Mouse (Mus musculus): Measurements from ENCODE around the gene Hoxa9.

The Hoxa9 gene

GRCm38 (mm10) chr6:52262463-52263320 lies 31.8 kb upstream of the Hoxa9 start:
- intact Hi-C loops (cut with DNase I): loop anchor here (5.0 kb wide), 1 partner anchor 45 kb away; no protein-coding TSS in a partner anchor

GRCm38 (mm10) chr6:52261751-52262462 lies 31.0 kb upstream of the Hoxa9 start:
- intact Hi-C loops (cut with DNase I): loop anchor here (5.0 kb wide), 1 partner anchor 45 kb away; no protein-coding TSS in a partner anchor

DNA sequence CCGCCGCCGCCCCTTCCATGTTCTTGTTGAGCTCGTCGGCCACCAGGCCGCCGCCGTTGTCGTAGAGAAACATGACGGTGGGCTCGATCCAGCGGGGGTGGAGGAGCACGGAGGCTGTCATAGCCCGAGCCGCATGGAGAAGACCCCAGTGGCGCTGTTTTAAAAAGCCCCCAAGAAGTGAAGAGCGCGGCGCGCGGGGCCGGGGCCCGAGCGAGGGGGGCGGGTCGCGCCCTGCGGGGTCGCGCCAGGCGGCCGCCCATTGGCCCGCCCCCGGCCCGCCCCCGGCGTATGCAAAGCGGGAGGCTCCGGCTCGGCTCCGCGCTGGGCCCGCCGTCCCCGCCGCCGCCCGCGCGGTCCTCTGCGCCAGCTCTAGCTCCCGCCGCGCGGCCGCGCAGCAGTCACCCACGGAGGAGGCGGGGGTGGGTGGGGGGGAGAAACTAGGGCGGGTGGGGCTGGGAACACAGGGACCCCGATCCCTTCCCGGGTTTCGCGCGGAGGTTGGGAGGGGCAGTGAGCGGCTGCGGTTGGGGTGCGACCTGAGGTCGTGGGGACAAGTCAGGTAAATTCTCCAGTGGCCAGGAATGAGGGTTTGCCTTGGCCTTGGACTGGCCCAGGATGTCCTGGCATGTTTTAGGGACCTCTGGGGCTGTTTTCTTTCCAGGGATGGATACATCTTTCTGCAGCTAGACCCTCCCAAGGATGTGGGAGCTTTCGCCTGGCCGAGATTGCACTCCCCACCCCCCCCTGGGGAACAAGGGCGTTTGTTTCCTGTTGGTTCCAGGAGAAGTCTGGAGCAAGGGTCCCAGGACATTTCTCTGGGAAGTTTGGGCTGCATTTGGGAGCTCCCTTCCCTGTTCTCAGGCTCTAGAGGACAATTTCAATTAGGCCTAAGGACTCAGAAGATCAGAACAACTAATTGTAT lies 30.0 kb upstream of the Hoxa9 start, which contains the start of gene Hoxa13:
Hoxa13 (minus strand) TSS at position 227 of the 922 bp plus-strand sequence.
- intact Hi-C loops (cut with DNase I): loop anchor here (5.0 kb wide), 1 partner anchor 46 kb away; no protein-coding TSS in a partner anchor

DNA sequence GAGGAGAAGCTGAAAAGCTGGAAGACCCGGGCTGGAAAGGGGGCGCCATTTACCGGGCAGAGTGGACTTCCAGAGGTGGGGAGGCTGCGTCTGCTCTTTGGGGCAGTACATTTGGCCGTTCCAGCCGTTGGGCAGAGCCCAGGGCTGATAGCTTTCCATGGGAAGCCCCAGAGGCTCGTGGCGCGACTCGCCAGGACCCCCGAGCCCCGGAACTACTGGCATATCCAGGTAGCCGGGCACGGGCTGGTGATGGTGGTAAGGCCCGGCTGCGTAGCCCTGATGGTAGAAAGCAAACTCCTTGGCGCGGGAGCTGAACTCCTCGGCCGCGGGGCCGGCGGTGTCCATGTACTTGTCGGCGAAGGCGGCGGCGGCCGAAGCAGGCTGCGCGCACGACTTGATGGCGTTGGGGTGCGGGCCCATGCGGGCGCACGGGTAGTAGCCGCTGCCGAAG lies 28.9 kb upstream of the Hoxa9 start:
- intact Hi-C loops (cut with DNase I): loop anchor here (5.0 kb wide), 3 partner anchors 47 to 657 kb away; no protein-coding TSS in a partner anchor

DNA sequence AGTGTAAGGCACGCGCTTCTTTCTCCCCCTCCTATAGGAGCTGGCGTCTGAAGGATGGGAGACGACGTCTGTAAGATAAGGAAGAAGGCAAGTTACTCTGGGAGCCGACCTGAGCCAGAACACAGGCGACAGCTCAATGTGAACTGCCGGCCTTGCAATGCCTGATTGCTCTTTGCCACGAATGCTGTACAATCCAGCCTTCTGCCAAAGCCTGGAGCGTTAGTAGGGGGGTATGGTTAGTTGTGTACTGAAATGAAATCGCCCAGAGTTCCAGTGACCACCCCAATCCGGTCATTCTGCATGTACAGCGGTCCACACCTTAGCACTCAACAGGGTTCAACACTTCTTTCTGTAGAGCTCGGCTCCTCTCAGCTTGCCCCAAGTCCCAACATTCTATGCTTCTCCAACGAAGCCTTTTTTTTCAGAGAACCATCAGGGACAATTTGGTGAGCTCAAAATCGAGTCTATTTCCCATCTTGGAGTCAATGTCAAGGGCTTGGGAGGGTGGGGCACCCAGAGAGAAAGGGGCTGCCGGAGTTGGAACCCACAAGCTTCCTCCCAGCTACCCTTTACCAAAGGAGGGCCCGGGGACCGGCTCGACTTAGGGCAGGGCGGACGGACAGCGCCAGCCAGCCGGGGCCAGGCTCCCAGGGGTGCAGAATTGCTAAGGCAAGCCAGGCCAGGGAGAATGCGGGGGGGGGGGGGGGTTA lies 28.3 kb upstream of the Hoxa9 start:
- intact Hi-C loops (cut with DNase I): loop anchor here (5.0 kb wide), 2 partner anchors 583 to 658 kb away; no protein-coding TSS in a partner anchor

- intact Hi-C loops (cut with DNase I): loop anchor here (5.0 kb wide), 2 partner anchors 585 to 660 kb away; no protein-coding TSS in a partner anchor
These were observed 26.1 kb upstream of the Hoxa9 start for GRCm38 (mm10) chr6:52256956-52257355.

DNA sequence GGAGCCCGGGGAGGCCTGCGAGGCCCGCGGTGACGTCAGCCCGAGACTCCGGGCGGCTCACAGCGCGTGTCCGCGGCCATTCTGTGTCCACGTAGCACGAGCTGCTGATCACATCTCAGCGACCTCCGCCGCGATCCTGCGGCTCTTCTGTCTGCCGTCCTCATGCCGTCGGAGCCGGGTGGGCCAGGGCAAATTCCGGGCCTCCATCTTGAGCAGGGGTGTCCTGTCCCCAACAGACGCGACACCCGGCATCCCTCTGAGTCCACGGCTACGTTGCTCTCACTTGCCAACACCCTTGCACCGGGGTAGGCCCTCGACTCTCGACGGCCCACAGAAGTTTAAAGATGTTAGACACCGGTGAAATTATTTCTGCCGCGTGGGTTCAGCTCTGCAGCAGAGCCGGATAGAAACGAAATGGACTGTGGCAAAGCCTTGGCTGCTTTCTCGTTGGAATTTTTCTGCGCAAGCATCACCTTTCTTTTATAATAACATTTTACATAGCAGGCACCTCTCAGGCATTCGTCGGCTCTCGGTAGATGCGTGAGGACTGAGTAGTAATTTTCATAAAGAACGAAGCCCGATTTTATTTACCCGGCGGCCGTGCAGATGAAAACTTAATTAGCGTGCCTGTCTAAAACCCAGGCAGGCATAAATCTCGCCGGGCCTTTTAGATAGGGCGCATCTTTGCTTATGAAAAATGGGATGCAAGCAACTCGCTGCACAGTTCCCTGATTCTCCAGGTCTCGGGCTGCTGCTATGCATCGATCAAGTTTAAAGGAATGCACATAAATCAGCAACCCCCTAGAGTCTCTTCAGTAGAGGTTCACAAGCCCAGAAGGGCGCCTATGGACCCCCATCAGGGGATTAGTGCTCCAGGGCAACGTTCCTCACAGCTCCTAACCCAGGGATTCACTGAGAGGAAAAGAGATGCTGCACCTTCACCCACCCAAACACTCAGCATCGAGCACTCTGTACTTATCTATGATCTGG lies 22.9 kb upstream of the Hoxa9 start:
- intact Hi-C loops (cut with DNase I): no loop called here

DNA sequence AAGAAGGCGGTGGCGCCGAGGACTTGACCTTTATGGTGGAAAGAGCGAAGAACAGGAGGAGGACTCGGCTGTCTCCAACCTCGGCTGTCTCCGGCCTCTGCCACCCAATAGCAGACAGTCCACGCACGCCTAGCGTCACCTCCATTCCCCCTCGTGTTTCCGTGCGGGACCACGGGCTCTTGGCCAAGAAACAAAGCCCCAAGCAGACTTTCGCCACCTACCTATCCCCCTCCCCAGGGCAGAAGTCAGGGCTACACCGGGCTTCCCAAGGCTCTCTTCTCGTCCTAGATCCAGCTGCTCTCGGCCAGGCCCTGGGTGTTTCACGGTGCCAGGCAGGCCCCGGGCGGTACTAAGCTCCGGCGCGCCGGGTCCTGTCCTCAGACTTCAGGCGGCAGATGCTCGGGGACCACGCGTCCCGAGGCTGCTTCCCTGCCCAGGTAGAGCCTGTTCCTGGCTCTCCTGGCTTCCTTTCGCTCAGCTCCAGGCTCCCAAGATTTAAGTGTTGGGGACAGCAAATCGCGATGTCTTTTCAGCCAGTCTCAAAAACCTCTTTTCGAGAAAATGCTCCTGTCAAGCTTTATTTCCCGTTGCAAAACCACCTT lies 22.0 kb upstream of the Hoxa9 start:
- intact Hi-C loops (cut with DNase I): no loop called here

- intact Hi-C loops (cut with DNase I): no loop called here
These were observed 21.3 kb upstream of the Hoxa9 start for GRCm38 (mm10) chr6:52252016-52252774.

- intact Hi-C loops (cut with DNase I): no loop called here
These were observed 20.4 kb upstream of the Hoxa9 start for GRCm38 (mm10) chr6:52251177-52251879.

GRCm38 (mm10) chr6:52249826-52250225 lies 18.9 kb upstream of the Hoxa9 start:
- intact Hi-C loops (cut with DNase I): no loop called here

DNA sequence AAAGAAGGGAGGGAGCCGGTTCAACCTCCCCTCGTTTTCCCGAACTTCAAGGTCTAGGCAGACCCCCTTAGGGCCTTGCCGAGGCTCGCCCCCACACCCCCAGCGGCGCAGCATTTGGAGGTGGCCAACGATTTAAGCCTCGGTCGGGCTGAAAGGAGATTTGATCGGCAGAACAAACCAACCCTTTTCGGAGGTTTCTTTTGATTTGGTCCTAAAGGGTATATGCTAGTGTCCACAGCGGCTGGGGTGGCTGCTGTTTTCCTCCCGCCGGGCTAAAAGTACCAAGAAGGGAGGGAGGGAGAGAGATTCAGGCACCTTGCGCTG lies 18.5 kb upstream of the Hoxa9 start:
- intact Hi-C loops (cut with DNase I): no loop called here

- intact Hi-C loops (cut with DNase I): no loop called here
These were observed 17.9 kb upstream of the Hoxa9 start for GRCm38 (mm10) chr6:52248638-52249414.

- intact Hi-C loops (cut with DNase I): no loop called here
These were observed 17.1 kb upstream of the Hoxa9 start for GRCm38 (mm10) chr6:52247766-52248637.

GRCm38 (mm10) chr6:52246916-52247315 lies 16.0 kb upstream of the Hoxa9 start:
- intact Hi-C loops (cut with DNase I): no loop called here
